Mouse (Mus musculus): Measurements from ENCODE around the gene Snx14.

The Snx14 gene

GRCm38 (mm10) chr9:88344424-88344823 lies 94.3 kb downstream of the Snx14 start:
- DNase-seq (ENCODE audit: low read depth, low spot score) = no peak

- DNase-seq (ENCODE audit: low read depth, low spot score) = no peak
These were observed 96.1 kb downstream of the Snx14 start for GRCm38 (mm10) chr9:88342701-88343100.

- no peak for DNase-seq (ENCODE audit: low read depth, low spot score)
These were observed 96.5 kb downstream of the Snx14 start for GRCm38 (mm10) chr9:88342241-88342640.

- DNase-seq (ENCODE audit: low read depth, low spot score) = no peak
These were observed 97.9 kb downstream of the Snx14 start for GRCm38 (mm10) chr9:88340819-88341218.

GRCm38 (mm10) chr9:88335839-88336238 lies 102.9 kb downstream of the Snx14 start:
- DNase-seq (ENCODE audit: low read depth, low spot score) = no peak

- no peak for DNase-seq (ENCODE audit: low read depth, low spot score)
These were observed 106.3 kb downstream of the Snx14 start for GRCm38 (mm10) chr9:88332447-88332846.

GRCm38 (mm10) chr9:88330316-88330715 lies 108.4 kb downstream of the Snx14 start:
- no peak for DNase-seq (ENCODE audit: low read depth, low spot score)

- no peak for DNase-seq (ENCODE audit: low read depth, low spot score)
These were observed 109.5 kb downstream of the Snx14 start for GRCm38 (mm10) chr9:88329166-88329748.

- DNase-seq (ENCODE audit: low read depth, low spot score) = no peak
These were observed 110.1 kb downstream of the Snx14 start for GRCm38 (mm10) chr9:88328666-88329065.

- no peak for DNase-seq (ENCODE audit: low read depth, low spot score)
These were observed 111.5 kb downstream of the Snx14 start, which contains the start of gene Nt5e for GRCm38 (mm10) chr9:88326930-88327901. Gene Nt5e (plus strand): TSS chr9:88327197.

Data from brain, embryonic 18.5 days (tissue).